Mouse (Mus musculus) mouse trophoblast stem cell (cell line): ENCODE measurements at regions not wholly inside any gene's neighbourhood (a gene's known extent, or its start where the extent isn't known, plus 50 kb on each side); places are given as distances from the start of the nearest gene placed in this dataset.
"Not testable (repeated sequence)": the region's sequence is repeated elsewhere in the genome, so short reads cannot be mapped to it uniquely, and the experiment has no call there.

ENCODE experiments used
- in situ Hi-C, 2 experiments: fragments of 300-500 bp; cut with MseI, MboI; formaldehyde crosslinking; loops; 2 replicates in 1 of 2; 3 replicates in 1 of 2; pipeline ENCODE4 v1.15.1; 2025

DNA sequence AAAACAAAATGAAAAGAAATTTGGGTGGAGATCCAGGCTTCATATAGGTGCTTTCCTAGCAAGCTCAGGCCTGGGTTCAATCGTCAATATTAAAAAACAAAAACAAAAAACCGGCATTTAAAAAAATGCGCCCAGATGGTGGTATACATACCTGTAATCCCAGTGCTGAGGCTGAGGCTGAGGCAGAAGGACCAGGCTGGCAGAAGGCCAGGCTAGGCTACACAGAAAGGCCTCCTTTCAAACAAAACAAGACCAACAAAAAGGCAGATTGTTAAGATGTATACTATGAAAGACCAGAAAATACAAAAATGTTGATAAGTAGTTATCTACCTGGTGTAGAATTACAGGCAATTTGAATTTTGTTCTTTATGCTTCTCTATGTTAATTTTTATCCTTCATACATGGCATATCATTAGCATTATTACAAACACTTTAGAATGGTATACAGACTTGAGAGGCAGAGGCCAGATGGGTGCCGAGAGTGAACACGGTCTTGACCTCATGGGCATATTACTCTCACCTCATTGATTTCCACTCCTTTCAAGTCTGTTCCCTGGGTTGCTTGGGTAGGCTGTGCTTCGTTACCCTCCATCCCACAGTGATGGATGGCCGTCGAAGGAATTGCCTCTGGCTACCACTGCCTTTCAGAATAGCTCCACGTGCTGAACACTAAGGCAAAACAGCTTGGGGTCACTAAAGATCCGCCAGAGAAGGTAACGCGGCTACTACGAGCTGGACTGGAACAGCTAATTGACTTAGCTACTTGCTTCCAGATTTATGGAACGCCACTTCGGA is 339.6 kb upstream of the Gm6657 start:
- in situ Hi-C loops: no loop called here

DNA sequence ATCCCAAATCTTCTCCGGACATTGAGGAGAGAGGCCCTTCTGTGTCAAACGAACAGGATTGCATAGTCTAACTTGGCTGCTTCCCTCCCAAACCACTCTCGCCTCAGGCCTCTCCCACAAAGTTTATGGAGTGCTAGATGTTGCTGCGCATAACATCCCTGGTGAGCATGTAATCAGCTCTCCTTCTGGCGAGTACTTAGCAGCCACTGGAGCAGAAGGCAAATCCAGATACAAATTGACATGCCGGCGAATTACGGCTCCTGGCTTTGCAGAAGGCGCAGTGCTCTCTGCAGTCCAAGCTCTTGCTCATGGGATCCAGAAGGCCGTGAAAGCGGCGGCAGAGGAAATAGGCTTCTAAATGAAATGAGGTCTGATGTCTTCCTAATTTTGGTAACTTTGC is 338.2 kb upstream of the Gm6657 start:
- in situ Hi-C loops: no loop called here

DNA sequence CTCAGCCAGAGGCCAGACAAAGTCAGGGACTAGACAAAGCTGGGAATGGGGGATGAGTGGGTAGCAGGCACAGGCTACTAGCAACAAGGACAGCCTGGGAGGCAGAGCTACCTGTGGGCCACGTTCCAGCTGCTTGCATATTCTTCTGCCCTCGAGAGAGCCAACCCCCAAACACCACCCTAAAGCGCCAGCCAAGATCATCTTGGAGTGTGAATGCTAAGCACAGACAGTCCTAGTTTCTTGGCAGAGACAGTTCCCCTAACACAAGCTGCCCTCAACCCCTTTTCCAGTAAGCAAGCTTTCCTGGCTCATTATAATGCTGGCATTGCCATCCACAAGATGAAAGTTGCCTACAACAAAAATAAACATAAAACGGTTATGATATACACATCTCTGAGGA is 336.8 kb upstream of the Gm6657 start:
- in situ Hi-C loops: no loop called here

DNA sequence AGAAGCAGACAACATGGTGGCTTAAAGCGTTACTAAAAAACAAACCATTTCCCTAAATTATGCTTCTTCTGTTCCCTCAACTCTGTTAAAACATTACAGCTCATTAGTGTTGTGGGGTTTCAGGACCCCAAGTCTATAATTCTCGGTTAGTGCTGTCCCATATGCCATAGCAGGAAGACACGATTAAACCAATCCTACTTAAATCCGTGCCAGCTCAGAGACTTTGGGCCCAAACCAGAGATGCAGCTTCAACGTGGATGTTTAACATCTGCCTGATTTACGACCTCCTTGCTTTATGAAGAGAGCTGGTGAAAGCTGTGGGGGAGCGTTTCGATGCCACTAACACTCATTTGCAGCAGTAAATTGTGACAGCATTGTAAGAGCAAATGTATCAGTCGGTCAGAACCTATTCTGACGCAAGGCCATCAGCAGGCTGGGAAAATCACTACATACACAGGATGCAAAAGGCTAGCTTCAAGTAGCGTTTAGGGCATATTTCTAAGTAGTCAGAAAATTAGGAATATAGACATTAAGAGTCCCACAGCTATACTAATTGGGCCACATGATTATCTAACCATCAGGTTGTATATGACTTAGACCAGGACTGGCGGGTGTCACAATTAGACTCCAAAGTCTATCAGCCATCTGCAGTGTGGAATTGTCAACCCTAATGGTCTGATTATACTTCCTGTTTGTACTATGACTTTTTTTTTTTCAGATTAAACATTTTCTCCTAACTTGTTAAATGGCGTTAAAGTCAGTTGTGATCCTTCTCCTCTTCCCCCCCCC is 333.1 kb upstream of the Gm6657 start:
- in situ Hi-C loops: no loop called here

DNA sequence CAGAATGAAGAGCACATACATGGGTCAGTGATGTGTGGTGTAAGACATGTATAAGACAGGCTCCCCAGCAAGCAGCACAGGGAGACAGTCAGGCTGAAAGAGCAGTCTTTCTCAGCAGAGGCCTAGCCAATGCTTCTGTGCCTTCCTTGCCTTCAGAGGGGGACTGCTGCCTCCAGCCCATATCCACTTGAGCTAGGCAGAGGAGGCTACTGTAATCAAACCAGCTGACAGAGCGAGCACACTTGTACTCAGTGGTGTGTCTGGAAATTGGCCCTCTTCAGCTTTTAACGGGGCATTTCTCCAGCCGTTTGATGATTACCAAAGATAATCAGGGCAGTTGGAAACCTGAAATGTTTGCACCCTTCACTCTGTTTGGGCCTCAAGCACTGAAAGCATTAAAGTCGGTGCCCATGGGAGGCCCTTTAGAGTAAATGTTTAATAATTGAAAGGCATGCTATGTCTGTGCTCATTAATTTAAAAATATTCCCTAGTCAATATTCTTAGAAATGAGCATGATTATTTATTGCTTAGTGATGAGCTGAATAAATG is 326.0 kb upstream of the Gm6657 start:
- in situ Hi-C loops: no loop called here

DNA sequence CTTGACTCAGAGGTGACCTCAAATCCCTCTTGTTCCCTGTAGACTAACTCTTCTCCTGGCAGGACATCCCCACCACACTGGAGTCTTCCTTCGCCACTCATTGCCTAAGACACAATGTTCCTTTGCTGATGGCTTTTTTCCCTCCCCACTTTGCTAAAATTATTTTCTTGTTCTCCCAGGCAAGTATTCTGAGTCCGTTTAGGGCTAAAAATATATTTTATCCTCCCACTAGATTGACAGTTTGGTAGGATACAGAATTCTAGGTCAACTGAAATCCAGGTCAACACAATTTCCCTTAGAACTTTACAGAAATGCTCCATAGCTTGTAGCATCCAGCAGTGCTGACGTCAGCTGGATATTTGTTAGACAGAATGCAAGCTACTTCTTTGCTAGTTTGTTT is 324.7 kb upstream of the Gm6657 start:
- in situ Hi-C loops: no loop called here

DNA sequence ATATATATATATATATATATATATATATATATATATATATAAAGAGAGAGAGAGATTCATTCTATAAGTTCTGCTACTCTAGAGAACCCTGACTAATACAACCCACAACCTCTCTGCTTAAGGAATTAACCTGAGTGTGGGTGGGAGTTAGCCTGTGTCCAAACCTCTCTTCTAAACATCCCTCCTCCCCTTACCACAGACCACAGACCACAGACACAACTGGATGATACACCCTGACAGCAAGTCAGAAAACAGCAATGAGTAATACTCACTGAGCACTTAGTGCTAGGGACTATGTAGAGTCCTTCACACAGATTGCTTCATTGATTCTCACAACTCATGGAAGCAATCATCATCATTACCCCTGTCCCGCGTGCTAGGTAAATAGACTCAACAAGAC is 306.7 kb upstream of the Gm6657 start:
- in situ Hi-C loops: no loop called here

DNA sequence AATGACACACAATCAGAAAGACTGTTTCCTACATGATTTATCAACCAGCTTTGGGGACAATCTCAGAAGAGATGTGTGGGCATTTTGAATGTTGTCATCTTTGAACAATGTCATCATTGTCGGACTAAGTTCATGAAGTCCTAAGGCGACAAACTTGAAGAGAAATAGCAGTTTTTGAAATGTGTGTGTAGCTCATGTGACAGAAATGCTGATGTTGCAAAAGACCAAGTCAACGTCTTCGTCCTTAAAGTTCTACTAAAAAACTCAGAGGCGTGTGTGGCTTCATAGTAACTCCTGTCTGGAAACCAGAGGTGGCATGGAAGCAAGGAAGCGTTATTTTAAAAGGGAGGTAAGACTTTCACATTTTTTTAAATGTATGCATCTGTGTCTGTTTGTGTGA is 302.6 kb upstream of the Gm6657 start:
- in situ Hi-C loops: no loop called here

DNA sequence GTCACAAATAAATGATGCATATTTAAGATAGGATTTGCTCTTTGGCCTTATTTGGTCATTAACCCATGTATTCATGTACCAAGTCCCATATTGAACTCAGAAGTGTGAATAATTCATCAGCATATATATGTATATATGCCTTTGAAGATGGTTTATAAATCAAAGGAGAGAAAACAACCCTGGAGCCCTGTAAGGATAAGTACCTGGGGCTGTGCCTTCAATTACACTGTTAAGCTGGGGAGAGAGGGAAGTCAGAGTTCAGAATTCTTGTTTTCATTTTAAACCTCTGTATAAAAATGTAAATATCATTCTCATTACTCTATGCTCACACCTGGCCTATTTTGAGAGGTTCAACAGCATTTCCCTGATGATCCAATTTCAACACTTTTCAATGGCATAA is 299.8 kb upstream of the Gm6657 start:
- in situ Hi-C loops: no loop called here

DNA sequence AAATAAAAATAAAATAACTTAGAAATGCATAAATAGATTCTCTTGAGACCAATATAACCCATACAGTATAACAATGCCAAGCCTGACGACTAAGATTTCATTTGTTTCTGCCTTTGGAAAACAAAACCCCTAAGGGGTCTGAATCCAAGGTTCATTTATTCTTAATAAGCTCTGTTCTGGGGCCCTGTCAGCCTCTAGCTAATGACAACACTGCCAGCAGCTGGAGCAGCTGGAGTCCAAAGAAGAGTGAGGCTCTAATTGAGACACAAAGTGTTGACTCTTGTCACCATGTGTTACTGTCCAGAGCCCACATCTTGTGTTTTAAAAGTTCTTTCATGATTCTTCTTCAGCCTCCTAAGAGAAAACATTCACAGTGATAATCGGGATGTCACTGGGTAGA is 298.5 kb upstream of the Gm6657 start:
- in situ Hi-C loops: no loop called here

DNA sequence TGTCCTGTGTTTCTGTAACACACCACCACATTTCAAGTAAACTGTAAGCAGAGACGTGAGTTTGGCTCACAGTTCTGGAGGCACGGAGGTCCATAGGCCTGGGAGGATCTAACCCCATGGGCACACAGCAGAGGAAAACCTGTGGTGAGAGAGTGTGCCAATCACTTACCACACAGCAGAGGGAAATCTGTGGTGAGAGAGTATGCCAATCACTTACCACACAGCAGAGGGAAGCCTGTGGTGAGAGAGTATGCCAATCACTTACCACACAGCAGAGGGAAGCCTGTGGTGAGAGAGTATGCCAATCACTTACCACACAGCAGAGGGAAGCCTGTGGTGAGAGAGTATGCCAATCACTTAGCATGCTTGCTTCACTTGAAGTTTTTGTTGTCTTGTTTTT is 295.1 kb upstream of the Gm6657 start:
- in situ Hi-C loops: not testable (repeated sequence)

DNA sequence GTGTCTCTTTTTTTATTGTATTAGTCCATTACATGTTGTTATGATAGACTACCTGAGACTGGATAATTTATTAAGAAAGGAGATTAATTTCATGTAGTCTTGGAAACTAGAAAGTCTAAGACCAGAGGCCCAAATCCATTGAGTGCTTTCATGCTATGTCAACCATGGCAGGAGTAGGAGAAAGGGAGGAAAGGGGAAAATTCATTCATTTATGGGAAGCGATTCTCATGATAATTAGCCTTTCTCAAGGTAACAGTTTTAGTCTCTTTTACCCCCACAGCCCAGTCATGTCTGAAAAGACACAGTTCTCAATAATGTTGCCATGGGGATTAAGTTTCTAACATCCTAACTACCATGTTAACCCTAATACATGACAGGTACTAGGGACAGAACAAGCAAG is 292.8 kb upstream of the Gm6657 start:
- in situ Hi-C loops: no loop called here

DNA sequence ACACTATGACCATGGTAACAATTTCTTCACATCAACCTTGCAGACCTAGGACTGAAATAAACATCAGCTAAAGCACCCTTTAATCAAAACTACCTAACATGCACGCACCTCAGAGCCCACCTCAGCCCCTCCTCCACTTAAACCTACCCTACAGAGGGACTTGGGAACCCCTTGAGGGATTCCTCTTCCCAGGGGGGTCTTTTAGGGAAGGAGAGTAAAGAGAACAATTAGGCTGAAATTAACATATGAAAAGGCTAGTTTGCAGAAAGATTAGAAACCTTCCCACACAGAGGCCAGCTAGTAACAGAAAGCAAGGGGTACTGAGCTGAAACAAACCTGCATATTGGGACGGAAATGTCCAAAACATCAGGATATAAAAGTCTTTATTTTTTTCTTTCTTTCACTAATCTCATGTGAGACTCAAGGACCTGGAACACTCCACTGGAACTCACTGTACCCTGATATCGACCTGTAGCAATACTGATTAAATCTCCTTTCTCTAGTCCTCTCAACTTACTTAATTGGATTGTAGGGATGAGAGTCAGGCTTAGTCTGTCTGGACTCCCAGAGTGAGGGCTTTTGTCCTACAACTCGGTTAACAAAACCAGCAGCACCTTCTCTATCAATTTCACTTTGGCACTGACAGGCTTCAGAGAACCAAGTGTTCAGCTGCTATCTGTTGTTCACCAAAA is 281.0 kb upstream of the Gm6657 start:
- in situ Hi-C loops: no loop called here

DNA sequence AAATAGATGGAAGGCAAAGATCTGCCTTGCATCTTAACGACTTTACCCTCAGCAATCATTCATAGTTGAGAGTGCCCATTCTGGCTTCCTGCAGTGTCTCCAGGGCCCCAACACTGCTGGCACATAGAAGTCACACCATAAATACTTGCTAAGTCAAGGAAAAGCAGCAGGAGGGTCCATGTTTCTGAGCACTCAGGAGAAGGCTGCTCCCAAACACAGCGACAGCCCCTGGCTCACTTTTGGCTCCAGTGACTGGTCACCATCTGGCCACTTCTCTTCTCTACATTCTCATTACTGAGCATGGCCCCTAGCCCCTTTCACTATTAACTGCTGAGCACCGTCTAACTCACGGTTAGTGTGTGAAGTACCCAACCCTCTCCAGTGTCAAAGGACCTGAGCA is 265.3 kb upstream of the Gm6657 start:
- in situ Hi-C loops: no loop called here

DNA sequence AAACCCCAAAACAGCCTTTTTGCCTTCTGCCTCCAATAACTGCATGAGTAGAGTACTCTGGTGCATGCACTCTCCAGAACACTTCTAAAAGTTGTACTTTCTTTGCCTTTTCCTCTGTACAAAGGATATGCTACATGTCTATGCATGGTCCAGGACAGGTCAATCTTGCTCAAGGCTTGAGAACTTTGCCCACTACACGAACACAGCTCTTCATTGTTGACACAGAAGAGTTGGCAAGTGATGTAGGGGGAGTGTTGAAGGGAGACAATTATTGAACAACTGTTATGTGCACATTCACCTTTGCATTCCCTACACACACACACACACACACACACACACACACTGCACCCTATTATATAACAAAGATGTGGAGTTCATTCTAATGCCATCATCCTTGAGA is 264.5 kb upstream of the Gm6657 start:
- in situ Hi-C loops: no loop called here

DNA sequence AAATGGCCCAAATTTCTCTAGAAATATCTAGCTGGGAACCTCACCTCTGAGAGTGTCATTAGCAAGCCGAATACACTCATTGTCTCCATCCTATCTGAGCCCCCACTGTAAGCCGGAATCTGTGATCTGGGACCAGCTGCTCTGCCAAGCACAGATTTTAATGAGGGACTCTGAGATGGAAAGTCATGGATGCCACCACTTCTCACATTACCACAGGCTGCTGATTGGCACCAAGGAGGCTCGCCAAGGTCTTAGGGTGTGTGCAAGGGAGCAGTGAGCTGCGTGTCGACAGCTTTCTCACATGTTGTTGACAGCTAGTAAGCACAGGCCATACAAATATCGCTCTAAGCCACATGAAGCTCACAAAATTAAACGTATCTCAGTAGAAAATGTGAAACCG is 250.1 kb upstream of the Gm6657 start:
- in situ Hi-C loops: no loop called here

DNA sequence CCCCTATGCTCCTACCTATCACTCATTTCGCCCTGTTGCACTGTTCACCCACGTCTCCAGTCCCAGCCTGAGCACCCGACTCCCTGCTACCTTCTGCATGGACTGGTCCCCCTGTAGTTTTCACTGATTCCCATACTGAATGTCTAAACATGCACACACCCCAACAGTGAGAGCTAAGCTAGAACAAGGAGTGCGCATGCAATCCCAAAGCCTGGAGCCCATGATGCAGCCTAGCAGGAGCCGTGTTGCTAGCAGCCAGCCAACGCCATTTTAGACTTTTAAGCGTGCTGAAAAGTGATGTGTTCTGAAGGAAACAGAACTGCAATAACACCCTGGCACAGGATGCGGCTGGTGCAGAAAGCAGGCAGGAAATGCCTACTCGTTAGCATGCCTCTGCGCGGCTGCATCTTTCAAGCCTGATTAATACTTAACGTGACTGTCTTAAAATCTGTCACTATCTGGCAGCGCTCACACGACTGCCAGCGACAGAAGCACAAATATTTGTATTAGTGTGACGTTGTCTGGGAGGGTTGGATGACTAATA is 244.5 kb upstream of the Gm6657 start:
- in situ Hi-C loops: no loop called here

DNA sequence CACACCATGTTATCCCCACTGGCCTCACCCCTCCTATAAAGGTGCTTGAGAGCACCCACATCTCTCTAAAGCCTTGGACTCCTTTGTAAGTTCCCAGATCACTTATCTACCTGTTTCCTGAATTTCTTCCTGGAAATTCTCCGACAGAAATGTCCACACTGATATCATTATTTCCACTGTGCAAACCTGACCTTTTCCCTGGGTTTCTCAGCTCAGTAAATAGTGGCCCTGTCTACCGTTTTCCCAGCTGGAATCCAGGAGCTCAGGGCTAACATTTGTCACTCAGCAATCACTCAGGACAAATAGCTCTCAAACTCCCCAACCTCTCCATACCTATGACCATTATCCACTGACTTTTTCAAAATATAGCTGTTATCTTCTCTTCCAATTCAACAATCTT is 241.6 kb upstream of the Gm6657 start:
- in situ Hi-C loops: no loop called here

DNA sequence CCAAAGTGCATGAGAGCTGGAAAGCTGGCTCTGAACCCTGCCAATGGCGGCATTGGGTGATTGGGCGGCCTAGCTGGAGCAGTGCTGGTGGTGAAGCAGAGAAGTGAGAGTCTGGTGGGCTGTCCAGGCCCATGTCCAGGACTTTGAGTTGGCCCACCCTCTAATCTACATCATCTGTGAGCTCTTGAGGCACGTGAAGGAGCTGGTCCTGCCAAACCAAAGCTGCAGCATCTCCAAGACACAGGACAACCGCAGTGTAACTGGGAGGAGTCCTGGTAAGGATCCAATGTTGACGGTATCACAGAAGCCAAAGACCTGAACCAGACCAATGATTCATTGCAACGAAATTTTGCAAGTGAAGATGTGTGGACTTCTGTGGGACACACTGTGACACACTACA is 231.4 kb upstream of the Gm6657 start:
- in situ Hi-C loops: no loop called here

DNA sequence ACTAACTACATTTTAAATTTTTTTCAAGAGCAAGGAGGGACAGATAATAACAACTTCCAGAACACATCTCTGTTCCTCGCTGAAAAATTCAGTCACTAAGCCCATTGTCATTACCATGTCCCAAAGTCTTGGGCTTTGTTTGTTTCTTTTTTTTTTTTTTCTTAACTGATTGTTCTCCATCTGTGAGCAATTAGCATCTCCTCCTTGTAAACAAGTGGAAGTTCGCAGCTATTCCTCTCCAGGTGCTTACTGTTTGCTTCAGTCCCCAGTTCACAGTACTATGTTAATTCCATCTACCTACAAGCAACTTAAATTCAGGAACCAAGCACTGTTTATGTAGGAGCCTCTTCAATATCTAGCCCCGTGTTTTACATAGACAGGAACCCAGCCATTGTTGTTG is 225.5 kb upstream of the Gm6657 start:
- in situ Hi-C loops: no loop called here

DNA sequence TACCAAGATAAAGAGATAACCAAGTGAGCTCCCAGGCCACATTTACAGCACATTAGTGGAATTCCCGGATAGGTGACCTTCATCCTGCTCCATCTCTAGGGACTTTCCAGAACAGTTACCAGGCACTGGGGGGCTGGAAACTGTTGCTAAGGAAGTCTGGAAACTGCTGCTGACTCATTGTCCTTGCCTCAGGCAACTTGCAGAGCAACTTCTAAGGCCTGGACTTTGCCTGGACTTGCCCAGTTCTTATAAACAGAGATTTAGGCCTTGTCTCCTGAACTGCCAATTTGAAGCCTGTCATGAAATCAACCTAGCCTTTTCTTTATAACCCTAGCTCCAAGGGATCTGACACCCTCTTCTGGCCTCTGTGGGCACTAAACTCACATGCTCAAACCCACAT is 224.0 kb upstream of the Gm6657 start:
- in situ Hi-C loops: no loop called here

DNA sequence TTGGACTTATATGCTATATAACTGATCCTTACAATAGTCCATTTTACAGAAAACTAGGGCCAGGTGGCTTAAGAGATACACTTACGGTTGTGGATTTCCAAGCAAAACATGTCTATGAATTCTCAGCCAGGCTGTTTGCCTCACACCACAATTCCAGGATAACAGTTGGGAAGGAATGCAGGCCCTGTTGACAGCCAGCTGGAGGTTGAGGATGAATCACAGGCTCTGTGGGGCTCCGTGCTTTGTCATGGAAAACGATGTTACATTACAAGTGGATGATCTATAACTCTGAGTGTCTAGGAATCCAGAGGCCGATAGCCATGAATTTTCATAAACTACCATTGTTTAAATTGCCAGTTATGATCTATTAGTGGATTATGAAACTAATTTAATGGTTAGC is 221.9 kb upstream of the Gm6657 start:
- in situ Hi-C loops: no loop called here
